Mouse (Mus musculus) gonadal fat pad, adult 2 months (tissue): ENCODE measurements around the gene Gfer. TPM values are rescaled to one million over a fixed set of nuclear protein-coding genes. Genes with fewer than 3 reads are reported as not detected.
"Not testable (repeated sequence)": the region's sequence is repeated elsewhere in the genome, so short reads cannot be mapped to it uniquely, and the experiment has no call there.

ENCODE experiments used
- DNase-seq: peaks from one replicate; pipeline ENCODE4 v3.0.0-alpha.2; 2012; ENCODE audit warnings: low read depth
- polyA plus RNA-seq: library from polyadenylated mRNA; depleted of rRNA; stranded (reverse); fragments of >200 nt; gene quantifications from 2 replicates; pipeline ENCODE4 v1.2.3, GENCODE M21; 2012

The Gfer gene
- polyA plus RNA-seq, 1 experiment, result 27.6 TPM

DNA sequence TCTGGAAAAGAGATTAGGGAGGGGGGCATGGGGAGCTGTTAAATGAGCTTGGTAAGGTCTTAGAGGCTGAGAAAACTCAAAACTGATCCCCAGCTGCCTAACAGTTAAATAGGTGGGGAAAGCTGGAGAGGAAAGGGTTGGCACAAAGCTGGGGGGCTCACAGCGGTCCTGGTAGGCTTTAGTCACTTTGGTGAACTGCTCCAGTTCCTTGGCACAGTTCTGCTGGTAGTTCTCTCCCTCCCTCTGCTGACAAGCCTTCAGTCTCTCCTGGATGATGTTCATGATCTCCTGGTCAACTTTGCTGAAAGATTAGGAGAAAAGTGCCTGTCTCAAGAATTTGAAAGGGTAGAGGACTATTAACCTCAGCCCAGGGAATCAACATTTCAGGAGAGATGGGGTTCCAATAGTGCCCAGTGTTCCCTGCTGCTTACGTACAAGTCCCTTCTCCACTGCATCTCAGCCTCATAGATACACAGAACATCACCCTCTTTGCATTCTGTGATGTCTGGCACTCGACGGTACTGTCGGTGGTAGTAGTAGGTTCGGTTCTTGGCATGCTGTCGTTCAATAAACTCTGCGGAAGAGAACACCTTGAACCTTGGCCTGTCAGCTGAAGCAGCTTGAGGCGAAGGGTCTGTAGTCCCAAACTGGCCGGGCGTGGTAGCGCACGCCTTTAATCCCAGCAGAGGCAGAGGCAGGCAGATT lies 26.4 kb upstream of the Gfer start:
- DNase-seq, result no peak

DNA sequence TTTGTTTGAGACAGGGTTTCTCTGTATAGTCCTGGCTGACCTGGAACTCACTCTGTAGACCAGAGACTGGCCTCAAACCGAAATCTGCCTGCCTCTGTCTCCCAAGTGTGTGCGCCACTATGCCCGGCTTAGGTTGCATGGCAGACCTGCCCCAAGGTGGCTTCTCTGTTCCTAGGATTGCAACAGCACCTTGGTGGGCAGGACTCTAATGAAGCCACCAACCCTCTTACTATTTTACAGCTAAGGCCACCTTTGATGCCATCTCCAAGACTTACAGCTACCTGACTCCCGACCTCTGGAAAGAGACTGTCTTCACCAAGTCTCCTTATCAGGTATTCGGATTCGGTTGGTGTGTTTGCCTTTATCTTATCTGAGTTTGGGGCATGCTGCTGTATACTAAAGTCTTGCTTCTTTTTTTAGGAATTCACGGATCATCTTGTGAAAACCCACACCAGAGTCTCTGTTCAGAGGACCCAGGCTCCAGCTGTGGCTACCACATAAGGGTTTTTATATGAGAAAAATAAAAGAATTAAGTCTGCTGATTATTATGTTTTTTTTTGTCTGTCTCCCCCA lies 25.5 kb upstream of the Gfer start:
- DNase-seq, result not testable (repeated sequence)

DNA sequence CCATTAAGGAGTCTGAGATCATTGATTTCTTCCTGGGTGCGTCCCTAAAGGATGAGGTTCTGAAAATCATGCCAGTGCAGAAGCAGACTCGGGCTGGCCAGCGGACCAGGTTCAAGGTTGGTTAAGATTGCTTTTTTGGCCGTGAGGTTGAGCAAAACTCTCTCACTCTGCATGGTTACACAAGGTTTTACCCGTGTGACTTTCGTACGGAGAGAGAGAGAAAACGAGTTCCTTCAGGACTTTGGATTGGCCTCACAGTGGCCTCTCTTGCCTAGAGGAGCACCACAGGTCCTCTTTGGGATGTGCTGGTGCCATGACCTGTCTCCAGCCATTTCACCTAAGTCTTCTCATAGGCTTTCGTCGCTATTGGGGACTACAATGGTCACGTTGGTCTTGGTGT lies 24.7 kb upstream of the Gfer start:
- DNase-seq, result not testable (repeated sequence)

DNA sequence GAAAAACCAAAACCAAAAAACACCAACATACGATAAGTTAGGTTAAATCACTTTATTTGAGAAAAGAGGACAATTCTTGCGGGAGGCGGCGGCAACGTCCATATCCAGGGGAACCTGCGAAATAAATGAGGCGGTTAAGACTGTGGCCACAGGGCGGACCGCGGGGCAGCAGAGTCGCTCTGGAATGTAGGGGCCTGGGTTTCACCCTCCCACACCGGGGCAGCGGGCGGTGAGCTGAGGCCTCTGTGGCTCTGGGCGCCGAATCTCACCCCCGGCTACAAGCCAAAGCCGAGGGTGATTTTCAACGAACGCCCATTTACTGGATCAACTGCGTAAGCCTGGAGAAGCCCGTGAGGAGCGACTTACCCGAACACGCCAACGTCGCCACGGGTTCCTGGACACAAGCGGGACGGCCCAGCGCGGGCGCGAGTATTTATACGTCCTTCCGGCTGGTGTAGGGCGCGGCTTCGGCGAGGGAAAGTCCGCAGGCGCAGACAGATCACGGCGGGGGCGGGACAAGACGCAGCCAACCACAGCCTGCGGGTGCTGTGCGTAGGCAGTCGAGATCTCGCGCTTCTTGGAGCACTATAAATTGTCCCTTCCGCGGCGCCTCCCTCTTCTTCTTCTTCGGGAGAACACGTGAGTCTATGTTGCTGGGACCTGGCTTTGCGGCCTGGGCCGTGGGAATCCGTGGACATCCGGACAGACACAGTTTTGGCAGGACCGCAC lies 23.7 kb upstream of the Gfer start:
- no peak for DNase-seq

DNA sequence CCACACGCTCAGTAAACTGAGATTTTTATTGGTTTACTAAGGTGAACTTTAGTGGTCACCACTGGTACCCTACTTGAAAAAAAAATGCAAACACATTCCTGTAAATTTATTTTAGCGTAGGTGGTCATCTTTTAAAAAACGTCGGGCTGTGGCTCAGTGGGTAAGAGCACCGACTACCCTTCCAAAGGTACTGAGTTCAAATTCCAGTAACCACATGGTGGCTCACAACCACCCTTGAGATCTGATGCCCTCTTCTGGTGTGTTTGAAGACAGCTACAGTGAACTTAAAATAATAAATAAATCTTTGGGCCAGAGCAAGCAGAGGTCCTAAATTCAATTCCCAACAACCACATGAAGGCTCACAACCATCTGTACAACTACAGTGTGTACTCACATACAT lies 23.0 kb upstream of the Gfer start:
- DNase-seq, result not testable (repeated sequence)

DNA sequence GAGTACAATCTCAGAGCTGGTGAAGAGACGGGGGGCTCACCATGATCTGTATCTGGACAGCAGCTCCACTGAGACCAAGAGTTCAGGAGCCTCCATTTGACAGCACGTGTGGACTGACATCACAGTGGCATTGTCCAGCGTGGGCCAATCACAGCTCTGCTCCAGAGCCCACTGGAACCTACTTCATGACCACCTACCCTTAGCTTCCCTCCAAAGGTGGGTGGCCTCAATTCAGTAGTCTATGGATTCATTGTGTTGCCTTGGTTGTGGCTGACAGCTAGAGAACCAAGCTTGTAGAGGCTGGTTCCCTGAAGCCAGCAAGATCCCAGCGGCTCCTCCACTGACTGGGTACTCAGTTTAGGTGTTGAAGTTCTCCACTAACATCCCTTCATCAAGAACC lies 22.0 kb upstream of the Gfer start, which contains the start of the genes Rnf151 and Rps2:
Rnf151 (minus strand) TSS at position 121 of the 400 bp plus-strand sequence.
Rps2 (plus strand) TSS at position 174 of the 400 bp plus-strand sequence.
- DNase-seq, result no peak

DNA sequence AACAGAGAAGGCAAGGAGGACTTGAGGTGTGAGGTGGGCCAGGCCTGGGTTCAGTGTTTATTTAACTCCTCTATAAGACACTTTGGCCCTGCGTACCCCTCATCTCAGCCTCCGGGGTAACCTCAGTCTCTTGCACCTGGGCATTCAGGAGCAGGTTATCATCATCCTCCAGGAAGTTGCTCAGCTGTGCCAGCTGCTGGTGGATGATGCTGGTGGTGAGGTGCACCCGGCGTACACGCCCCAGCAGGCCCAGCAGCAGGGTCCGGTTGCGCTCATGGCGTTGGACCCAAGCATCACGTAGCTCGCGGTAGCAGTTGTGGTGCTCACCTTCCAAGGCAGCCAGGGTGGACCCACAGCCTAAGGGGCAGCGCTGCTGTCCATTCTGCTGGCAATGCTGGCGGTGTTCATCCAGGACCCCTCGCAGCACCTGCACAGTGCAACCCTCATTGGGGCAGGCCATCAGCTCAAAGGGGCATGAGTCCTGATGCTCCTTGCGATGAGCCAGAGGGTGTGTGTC lies 20.3 kb upstream of the Gfer start:
- no peak for DNase-seq

DNA sequence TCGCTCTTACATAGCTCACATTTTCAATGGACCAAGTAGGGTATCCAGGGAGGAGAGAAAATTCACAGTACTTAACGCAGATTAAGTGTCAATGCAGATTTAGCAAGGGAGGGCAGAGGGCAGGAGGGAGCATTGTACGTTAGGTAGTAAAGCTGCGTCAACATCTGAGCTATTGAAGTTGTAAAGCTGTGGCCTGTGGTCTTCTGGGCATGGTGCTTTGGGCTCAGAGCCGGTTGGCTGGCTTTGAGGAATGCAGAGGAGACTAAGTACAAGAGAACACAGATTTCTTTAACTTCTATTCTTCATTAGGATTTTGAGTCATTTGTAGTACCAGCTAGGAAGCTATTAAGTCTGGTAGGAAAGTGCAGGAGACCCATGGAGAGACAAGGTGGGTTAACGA lies 19.6 kb upstream of the Gfer start:
- DNase-seq, result no peak

DNA sequence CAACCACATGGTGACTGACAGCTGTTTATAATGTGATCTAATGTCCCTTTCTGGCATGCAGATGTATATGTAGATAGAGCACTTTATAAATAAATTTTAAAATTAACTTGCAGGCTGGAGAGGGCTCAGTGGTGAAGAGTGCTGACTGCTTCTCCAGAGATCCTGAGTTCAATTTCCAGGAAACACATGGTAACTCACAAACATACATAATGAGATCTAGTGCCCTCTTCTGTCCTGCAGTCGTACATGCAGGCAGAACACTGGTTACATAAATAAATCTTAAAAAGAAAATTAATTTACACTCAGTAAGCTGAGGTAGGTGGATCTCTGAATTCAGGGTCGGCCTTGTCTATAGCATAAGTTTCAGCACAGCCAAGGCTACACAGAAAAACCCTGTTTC lies 12.7 kb upstream of the Gfer start:
- DNase-seq, result no peak

DNA sequence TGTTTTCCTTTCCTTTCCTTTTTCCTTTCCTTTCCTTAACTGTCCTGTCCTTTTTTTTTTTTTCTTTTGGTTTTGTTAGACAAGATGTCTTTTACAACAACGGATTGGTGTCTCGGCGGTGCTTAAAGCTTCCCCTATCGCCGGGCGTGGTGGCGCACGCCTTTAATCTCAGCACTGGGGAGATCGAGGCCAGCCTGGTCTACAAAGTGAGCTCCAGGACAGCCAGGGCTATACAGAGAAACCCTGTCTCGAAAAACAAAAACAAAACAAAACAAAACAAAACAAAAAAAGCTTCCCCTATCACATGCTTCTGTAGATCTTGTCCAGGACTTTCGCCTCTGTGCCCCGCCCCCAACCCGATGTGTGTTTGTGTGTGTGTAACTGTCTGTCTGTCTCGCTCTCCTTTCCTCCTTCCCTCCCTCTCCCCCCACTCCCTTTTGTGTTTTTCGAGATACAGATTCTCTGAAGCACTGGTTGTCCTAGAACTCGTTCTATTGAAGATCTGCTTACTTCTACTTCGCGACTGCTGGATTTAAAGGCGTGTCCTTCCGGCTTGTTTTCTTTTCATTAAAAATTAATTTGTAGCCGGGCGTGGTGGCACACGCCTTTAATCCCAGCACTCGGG lies 12.0 kb upstream of the Gfer start:
- DNase-seq, result no peak

DNA sequence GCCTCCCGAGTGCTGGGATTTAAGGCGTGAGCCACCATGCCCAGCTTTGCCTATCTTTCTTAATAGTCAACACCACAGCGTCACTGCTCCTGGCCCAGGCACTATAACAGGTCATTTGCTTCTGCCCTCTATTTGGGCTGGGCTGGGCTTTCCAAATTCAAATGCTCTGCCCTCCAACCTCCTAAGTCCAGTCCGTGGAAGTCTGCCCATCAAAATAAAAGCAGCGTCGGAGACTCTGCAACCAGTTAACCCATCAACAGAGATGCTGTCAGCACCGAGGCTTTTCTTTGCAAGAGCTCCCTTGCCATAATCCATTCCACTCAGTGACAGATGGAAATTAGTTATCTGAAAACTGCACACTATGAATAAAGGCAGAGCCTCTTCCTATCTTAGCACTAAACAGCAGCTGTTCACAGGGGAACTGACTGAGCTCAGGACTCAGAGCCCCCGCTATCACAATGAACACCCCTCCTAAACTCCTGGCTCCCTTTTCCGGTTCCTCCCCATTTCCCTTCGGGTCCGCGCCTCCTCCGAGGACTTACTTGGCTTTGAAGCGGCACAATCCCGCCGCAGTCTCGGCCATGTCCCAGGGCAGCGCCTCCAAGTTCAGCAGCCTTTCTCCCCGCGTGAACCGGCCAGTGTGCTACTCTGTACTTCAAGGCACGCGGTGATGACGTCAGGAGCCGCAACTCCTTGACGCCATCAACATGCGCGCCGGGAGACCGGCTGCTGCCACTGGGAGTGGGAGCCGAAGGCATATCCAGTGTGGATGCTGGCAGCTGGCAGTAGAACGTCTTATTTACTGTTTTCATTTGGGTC lies 11.2 kb upstream of the Gfer start, which contains the start of gene Tbl3:
Tbl3 (minus strand) TSS at position 679 of the 819 bp plus-strand sequence.
- no peak for DNase-seq

DNA sequence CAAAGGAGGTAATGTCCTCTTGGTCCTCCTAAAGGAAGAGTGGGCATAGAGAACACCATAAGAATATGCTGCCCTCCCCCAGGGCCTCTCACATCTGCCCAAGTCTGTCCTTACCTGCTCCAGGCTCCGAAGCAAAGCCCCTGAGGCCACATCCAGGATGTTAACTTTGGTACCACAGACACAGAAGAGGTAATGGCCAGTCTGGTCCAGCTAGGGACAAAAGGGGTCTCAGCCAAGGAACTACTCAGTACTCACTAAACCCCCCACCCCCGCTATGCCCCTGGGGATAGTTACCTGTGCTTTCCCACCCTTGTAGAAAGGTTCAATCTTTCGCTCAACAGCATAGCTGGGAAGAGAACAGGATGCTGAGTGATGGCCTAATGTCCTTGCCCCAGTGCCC lies 9.9 kb upstream of the Gfer start:
- no peak for DNase-seq

DNA sequence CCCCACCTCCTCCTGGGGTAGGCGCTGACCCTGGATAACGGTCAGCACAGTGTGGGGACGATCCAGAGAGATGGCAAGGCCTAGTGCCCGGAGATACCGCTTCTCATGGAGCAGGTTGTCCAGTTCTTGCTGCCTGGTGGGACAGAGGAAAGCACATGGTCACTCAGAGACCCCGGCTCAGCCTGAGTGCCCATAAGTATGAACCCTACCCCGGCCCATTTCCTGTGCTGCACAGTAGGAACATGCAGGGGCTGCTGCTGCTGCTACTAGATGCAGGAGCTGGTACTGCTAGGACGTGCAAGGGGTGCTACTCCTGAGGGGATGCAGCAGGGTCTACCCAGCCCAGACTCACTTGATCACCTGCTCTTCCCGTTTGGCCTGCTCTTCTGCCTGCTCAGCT lies 5.3 kb upstream of the Gfer start:
- no peak for DNase-seq

DNA sequence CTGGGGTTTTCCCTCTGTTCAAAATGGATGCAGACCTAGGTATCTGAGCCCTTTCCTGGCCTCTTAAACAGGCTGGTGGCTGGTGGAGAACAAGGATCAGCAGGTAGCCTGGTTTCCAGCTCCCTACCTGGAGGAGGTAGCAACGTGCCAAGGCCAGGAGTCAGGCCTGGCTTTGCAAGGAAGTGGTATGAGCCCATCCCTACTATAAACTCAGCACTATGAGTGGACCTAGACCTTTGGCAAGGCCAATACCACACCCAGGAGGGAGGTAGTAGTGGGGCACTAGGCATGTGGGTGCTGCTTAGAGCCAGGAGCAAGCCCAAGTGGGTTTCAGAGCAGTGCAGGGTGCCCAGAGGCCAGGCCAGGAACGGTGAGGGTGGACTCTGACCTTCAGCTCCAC lies 3.5 kb upstream of the Gfer start:
- no peak for DNase-seq

DNA sequence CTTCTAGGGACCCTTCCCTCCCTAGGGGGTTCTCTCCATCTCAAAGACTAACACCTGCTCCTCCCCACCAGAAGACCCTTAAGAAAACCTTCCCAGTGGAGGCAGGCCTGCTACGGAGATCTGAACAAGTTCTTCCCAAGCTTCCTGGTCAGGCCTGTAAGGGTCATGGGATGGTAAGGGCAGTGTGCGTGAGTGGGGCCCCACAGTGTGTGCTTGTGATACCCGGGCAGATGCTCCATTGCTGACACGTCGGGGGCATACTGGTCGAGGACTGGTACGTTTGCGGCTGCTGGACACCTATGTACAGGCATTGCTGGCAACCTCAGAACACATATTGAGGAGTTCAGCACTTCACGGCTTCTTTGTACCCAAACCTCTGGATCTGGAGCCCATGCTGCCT lies 2.8 kb upstream of the Gfer start:
- no peak for DNase-seq

DNA sequence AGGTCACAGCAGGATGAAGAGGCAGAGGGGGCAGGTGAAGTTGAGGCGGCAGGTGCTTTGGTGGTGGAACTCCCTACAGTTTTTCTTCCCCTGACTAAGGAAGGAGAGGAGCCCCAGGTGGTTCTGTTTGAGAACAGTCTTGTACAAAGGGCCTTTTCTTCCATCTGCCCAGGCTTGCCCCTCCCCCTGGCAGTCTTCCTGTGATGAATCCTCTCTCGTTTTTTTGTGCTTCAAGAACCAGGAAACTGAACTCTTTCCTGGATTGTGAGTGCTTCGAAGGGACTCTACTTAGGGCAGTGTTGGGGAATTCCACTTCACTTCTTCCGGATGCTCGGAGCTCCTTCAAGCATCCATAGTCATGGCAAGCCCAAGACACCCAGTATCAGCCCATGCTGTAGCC lies 2.0 kb upstream of the Gfer start:
- DNase-seq, result no peak

DNA sequence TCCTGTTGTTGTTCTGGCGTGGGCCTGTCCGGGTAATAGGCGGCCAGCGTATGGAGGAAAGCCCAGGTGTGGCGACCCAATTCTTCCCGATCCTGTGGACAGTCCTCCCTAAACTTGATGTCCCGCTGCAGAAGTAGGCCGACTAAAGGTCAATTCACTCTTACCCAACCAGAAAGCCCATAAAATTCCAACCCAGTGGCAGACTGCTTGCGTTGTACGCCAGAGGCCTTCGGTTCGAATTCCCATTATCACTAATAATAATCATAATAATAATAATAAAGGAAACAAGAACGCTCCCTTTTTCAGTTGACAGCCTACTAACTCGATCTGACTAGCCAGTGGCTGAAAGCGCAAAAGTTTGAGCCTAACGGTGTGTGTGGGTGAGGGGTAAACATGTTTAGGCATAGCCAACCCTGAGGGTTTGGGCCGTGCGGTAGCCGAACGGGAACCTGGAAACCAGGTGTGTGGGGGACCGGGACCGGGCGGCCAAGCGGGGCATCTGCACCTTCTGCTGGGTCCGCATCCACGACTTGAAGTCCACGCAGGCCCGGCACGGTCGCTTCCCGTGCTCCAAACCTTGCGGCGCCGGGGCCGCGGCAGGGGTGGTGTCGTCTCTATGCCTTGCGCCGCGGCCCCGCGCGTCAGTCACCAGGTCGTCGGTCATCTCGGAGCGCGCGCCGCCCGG lies 488 bp downstream of the Gfer start:
- no peak for DNase-seq

DNA sequence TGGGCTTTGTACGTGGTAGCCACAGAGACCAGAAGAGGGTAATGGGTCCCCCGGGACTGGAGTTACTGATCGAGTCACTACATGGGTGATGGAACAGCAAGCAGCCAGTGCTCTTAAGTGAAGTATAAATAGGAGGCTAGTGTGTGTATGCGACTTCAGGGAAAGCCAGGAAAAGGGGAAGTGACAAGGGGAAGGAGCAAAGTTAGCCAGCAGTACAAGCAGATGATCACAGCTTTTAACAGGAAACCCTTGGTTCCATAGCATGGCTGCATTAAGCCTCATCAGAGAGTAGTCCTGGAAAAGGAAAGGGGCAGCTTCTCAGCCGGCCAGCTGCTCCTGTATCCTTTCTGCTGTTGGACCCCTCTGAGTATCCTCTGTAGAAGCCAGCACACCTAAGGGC lies 3.6 kb downstream of the Gfer start:
- DNase-seq, result no peak

DNA sequence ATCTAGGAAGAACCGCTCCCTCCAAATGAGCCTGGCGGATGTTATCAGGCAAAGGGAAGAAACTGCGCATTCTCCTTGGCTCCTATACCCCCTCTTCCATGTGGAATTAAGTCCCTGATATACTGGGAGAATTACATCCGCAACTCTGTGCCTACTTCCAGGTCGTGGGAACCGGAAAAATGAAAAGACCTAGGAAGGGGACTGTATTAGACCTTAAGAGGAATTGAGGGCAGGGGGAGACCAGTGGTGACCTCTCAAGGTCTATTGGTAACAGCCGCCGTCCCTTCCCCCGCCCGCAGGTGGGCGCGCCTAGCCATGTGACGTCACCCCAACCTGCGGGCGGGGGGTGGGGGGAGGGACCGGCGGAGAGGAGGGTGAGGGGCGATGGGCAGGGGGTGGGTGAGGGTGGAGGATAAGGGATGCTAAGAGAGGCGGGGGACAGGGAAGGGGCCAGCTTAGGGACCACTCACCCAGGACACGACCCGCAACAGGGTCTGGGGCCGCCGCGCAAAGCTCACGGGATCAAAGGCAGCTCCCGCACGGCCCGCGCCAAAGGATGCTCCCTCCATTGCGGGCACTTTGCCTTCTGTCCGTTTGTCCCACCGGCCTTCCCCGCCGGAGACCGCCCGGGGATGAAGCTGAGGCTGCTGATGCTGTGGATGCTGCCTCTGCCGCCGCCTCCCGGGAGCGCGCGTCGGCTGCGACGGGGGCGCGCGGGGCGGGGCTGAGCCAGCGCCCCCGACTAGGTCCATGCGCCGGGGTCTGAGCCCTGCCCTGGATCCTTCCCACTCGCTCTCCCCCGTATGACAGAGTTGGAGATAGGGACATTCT lies 6.5 kb downstream of the Gfer start, which contains the start of gene Syngr3:
Syngr3 (minus strand) TSS at position 705 of the 831 bp plus-strand sequence.
- no peak for DNase-seq

DNA sequence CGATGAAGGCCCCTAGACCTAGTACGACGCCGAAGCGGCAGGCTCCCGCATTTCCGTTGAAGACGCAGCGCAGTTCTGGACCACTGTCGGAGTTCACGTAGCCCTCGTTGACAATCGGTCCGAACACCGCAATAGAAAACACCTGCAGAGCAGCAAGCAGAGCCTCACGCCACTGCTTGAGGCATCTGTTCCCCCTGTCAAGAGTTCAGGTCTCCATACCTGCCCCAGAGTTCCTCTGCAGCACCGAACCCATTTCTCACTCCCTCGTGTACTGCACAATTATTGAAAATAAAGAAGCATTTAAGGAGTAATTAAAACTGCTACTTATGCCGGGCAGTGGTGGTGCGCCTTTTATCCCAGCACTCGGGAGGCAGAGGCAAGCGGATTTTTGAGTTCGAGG lies 8.4 kb downstream of the Gfer start:
- DNase-seq, result no peak
